Mouse (Mus musculus): ENCODE data around the gene Pet117. TPM values are rescaled to one million over a fixed set of nuclear protein-coding genes. Genes with fewer than 3 reads are reported as not detected.

Gene Pet117
- polyA plus RNA-seq, 1 experiment = not detected

DNA sequence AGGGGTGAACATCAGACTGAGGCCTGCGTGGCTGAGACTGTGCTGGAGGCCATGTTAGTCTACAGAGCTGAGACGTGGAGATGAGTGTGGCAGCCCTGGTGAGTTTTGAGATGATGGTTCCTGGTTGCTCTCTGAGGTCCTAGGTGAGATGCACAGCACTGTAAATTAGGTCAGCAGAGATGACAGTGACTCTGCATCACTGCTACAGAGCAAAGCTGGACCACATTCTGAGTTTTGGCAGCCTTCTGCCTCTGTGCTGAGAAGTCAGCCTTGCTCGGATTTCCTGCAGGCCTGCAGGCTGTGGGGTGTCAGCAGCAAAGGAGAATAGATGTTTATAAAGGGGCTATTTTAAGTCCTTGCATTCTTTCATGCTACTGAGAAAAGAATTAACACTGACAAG is 12.5 kb downstream of the Pet117 start:
- Histone ChIP-seq H3K4me3 (ENCODE audit: control insufficient read depth, low read depth, low read length) (no peak overlapping the region), H3K27ac (ENCODE audit: control insufficient read depth, insufficient read depth, low read depth, low read length) (no peak overlapping the region), H3K4me1 (ENCODE audit: control insufficient read depth, insufficient read depth, low read length) (no peaks in the 10 kb centered on the region; the same call in 1 of the 2 replicates), H3K27me3 (ENCODE audit: control insufficient read depth, insufficient read depth, low read length) (no peaks in the 10 kb centered on the region), H3K36me3 (ENCODE audit: control insufficient read depth, insufficient read depth, low read length) (peaks cover 3% of the 10 kb centered on the region)
- TF ChIP-seq CTCF (IDR thresholded peaks at IDR 0.05; ENCODE audit: control insufficient read depth, insufficient read depth, insufficient replicate concordance, low read depth, low read length) = no peak
- TF ChIP-seq POLR2A (IDR thresholded peaks at IDR 0.05; ENCODE audit: control insufficient read depth, low read depth, low read length) = no peak

GRCm38 (mm10) chr2:144381741-144382140 is 12.9 kb downstream of the Pet117 start:
- peaks cover 3% of the 10 kb centered on the region for H3K36me3 ChIP-seq (ENCODE audit: control insufficient read depth, insufficient read depth, low read length)

GRCm38 (mm10) chr2:144382624-144383138 is 13.9 kb downstream of the Pet117 start:
- H3K4me3 ChIP-seq (ENCODE audit: control insufficient read depth, low read depth, low read length) = no peak overlapping the region
- H3K4me1 ChIP-seq (ENCODE audit: control insufficient read depth, insufficient read depth, low read length) = no peaks in the 10 kb centered on the region; the same call in 1 of the 2 replicates
- TF ChIP-seq POLR2A (IDR thresholded peaks at IDR 0.05; ENCODE audit: control insufficient read depth, low read depth, low read length) (no peak), CTCF (IDR thresholded peaks at IDR 0.05; ENCODE audit: control insufficient read depth, insufficient read depth, insufficient replicate concordance, low read depth, low read length) (no peak)
- H3K36me3 ChIP-seq (ENCODE audit: control insufficient read depth, insufficient read depth, low read length) = peaks cover 3% of the 10 kb centered on the region
- H3K27ac ChIP-seq (ENCODE audit: control insufficient read depth, insufficient read depth, low read depth, low read length) = no peak overlapping the region
- no peaks in the 10 kb centered on the region for H3K27me3 ChIP-seq (ENCODE audit: control insufficient read depth, insufficient read depth, low read length)

More at GRCm38 (mm10) chr2:144381741-144382140, 12.9 kb downstream of the Pet117 start:
- no peaks in the 10 kb centered on the region; the same call in 1 of the 2 replicates for H3K4me1 ChIP-seq (ENCODE audit: control insufficient read depth, insufficient read depth, low read length)
- no peak overlapping the region for H3K27ac ChIP-seq (ENCODE audit: control insufficient read depth, insufficient read depth, low read depth, low read length)
- H3K27me3 ChIP-seq (ENCODE audit: control insufficient read depth, insufficient read depth, low read length) = no peaks in the 10 kb centered on the region
- TF ChIP-seq POLR2A (IDR thresholded peaks at IDR 0.05; ENCODE audit: control insufficient read depth, low read depth, low read length) (no peak), CTCF (IDR thresholded peaks at IDR 0.05; ENCODE audit: control insufficient read depth, insufficient read depth, insufficient replicate concordance, low read depth, low read length) (no peak)
- H3K4me3 ChIP-seq (ENCODE audit: control insufficient read depth, low read depth, low read length) = no peak overlapping the region

DNA sequence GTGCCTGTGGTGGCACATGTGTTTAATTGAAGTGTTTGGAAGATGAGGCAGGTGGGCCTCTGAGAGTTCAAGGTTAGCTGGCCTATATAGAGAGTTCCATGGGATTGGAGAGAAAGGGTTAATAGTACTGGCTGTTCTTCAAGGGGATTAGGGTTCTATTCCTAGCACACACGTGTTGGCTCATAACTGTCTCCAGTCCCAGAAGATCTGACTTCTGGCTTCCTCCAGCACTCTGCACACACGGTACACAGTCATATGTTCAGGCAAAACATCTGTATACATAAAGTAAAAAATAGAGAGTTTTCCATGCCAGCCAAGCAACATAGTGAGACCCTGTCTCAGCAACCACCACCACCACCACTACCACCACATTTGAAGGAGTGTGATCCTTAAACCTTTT is 17.5 kb downstream of the Pet117 start:
- TF ChIP-seq POLR2A (IDR thresholded peaks at IDR 0.05; ENCODE audit: control insufficient read depth, low read depth, low read length) (no peak), CTCF (IDR thresholded peaks at IDR 0.05; ENCODE audit: control insufficient read depth, insufficient read depth, insufficient replicate concordance, low read depth, low read length) (no peak)
- H3K4me1 ChIP-seq (ENCODE audit: control insufficient read depth, insufficient read depth, low read length) = no peaks in the 10 kb centered on the region; the same call in 1 of the 2 replicates
- H3K27me3 ChIP-seq (ENCODE audit: control insufficient read depth, insufficient read depth, low read length) = no peaks in the 10 kb centered on the region
- no peak overlapping the region for H3K27ac ChIP-seq (ENCODE audit: control insufficient read depth, insufficient read depth, low read depth, low read length)
- no peaks in the 10 kb centered on the region; the same call in 1 of the 2 replicates for H3K36me3 ChIP-seq (ENCODE audit: control insufficient read depth, insufficient read depth, low read length)
- H3K4me3 ChIP-seq (ENCODE audit: control insufficient read depth, low read depth, low read length) = no peak overlapping the region

GRCm38 (mm10) chr2:144388416-144388815 is 19.6 kb downstream of the Pet117 start:
- no peak for TF ChIP-seq POLR2A (IDR thresholded peaks at IDR 0.05; ENCODE audit: control insufficient read depth, low read depth, low read length)
- Histone ChIP-seq H3K27ac (ENCODE audit: control insufficient read depth, insufficient read depth, low read depth, low read length) (no peak overlapping the region), H3K4me3 (ENCODE audit: control insufficient read depth, low read depth, low read length) (no peak overlapping the region), H3K36me3 (ENCODE audit: control insufficient read depth, insufficient read depth, low read length) (no peaks in the 10 kb centered on the region; the same call in 1 of the 2 replicates), H3K27me3 (ENCODE audit: control insufficient read depth, insufficient read depth, low read length) (no peaks in the 10 kb centered on the region), H3K4me1 (ENCODE audit: control insufficient read depth, insufficient read depth, low read length) (no peaks in the 10 kb centered on the region)

DNA sequence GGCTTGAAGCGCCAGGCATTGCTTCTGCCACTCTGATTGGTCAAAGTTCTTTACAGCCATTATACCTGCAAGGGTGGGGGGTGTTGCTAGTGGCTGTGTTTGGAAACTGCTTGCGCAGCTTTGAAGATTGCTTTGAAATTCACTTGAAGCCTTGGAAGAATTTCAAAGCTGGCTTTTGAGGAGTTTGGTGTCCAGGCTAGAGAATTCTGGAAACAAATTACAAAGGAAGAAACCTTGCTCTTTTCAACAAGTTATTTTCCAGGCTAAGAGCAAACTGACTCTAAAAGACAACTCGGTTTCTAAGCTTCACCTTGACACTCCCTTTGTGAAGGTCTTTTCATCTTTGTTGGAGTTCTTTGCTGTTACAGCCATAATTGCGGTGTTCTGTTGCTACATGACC is 30.7 kb downstream of the Pet117 start:
- no peak overlapping the region for H3K27ac ChIP-seq (ENCODE audit: control insufficient read depth, insufficient read depth, low read depth, low read length)
- H3K4me3 ChIP-seq (ENCODE audit: control insufficient read depth, low read depth, low read length) = no peak overlapping the region
- H3K27me3 ChIP-seq (ENCODE audit: control insufficient read depth, insufficient read depth, low read length) = no peaks in the 10 kb centered on the region
- TF ChIP-seq POLR2A (IDR thresholded peaks at IDR 0.05; ENCODE audit: control insufficient read depth, low read depth, low read length) (no peak), CTCF (IDR thresholded peaks at IDR 0.05; ENCODE audit: control insufficient read depth, insufficient read depth, insufficient replicate concordance, low read depth, low read length) (no peak)
- no peaks in the 10 kb centered on the region for H3K4me1 ChIP-seq (ENCODE audit: control insufficient read depth, insufficient read depth, low read length)
- H3K36me3 ChIP-seq (ENCODE audit: control insufficient read depth, insufficient read depth, low read length) = no peaks in the 10 kb centered on the region

DNA sequence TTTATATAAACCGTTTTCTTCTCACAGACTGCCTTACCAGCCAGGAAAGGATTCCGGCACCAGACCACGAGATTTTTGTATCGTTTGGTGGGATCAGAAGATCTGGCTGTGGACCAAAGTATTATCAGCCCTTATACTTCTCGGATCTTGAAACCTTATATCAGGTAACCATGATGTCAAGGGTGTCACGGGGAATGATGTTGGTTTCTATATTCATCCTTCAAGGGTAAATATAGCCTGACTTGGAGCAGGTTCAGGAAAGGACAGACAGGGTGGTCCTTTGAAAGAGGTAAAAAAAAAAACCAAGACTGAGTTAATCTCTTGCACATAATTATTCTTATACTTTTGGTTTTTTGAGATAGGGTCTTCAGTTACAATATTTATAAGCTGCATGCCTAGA is 31.9 kb downstream of the Pet117 start:
- H3K27me3 ChIP-seq (ENCODE audit: control insufficient read depth, insufficient read depth, low read length) = no peaks in the 10 kb centered on the region
- H3K36me3 ChIP-seq (ENCODE audit: control insufficient read depth, insufficient read depth, low read length) = no peaks in the 10 kb centered on the region
- H3K4me3 ChIP-seq (ENCODE audit: control insufficient read depth, low read depth, low read length) = no peak overlapping the region
- TF ChIP-seq CTCF (IDR thresholded peaks at IDR 0.05; ENCODE audit: control insufficient read depth, insufficient read depth, insufficient replicate concordance, low read depth, low read length) = no peak
- no peak for TF ChIP-seq POLR2A (IDR thresholded peaks at IDR 0.05; ENCODE audit: control insufficient read depth, low read depth, low read length)
- H3K4me1 ChIP-seq (ENCODE audit: control insufficient read depth, insufficient read depth, low read length) = no peaks in the 10 kb centered on the region
- H3K27ac ChIP-seq (ENCODE audit: control insufficient read depth, insufficient read depth, low read depth, low read length) = no peak overlapping the region

GRCm38 (mm10) chr2:144409037-144409436 is 40.2 kb downstream of the Pet117 start:
- Histone ChIP-seq H3K36me3 (ENCODE audit: control insufficient read depth, insufficient read depth, low read length) (peaks cover 2% of the 10 kb centered on the region; the same call in 1 of the 2 replicates), H3K4me3 (ENCODE audit: control insufficient read depth, low read depth, low read length) (no peak overlapping the region), H3K4me1 (ENCODE audit: control insufficient read depth, insufficient read depth, low read length) (no peaks in the 10 kb centered on the region), H3K27ac (ENCODE audit: control insufficient read depth, insufficient read depth, low read depth, low read length) (no peak overlapping the region), H3K27me3 (ENCODE audit: control insufficient read depth, insufficient read depth, low read length) (no peaks in the 10 kb centered on the region)
- TF ChIP-seq CTCF (IDR thresholded peaks at IDR 0.05; ENCODE audit: control insufficient read depth, insufficient read depth, insufficient replicate concordance, low read depth, low read length) (no peak), POLR2A (IDR thresholded peaks at IDR 0.05; ENCODE audit: control insufficient read depth, low read depth, low read length) (no peak)
